Mouse (Mus musculus) embryonic facial prominence, embryonic 14.5 days (tissue): ENCODE measurements around the gene Ech1. TPM values are rescaled to one million over a fixed set of nuclear protein-coding genes. Genes with fewer than 3 reads are reported as not detected.

Experiments
- ATAC-seq: fragments of 200-750 bp; cut with Nextera tagmentation; 2 replicates; pipeline ENCODE4 v1.8.0; 2017; ENCODE audit warnings: low read depth, moderate number of reproducible peaks, moderate TSS enrichment
- DNase-seq: peaks from one replicate; pipeline ENCODE4 v3.0.0-alpha.2; 2015; ENCODE audit warnings: low spot score
- H3K27ac ChIP-seq: fragments of 300-500 bp; sonication (generic); replicated peaks from 2 replicates; pipeline ENCODE4 v1.5.1; 2014; ENCODE audit warnings: low read depth, mild to moderate bottlenecking, low read length, moderate library complexity
- H3K27me3 ChIP-seq: fragments of 300-500 bp; sonication (generic); replicated peaks from 2 replicates; pipeline ENCODE4 v1.6.1; 2014; ENCODE audit warnings: low read length; ENCODE audit not compliant: control insufficient read depth, insufficient read depth
- H3K36me3 ChIP-seq: fragments of 300-500 bp; sonication (generic); 2 replicates; pipeline ENCODE4 v1.6.1; 2014; ENCODE audit warnings: low read length, mixed read lengths; ENCODE audit not compliant: control insufficient read depth, insufficient read depth
- H3K4me1 ChIP-seq: fragments of 300-500 bp; sonication (generic); 2 replicates; pipeline ENCODE4 v1.6.1; 2014; ENCODE audit warnings: antibody characterized with exemption, low read length; ENCODE audit not compliant: control insufficient read depth, insufficient read depth
- H3K4me2 ChIP-seq: fragments of 300-500 bp; sonication (generic); 2 replicates; pipeline ENCODE4 v1.6.1; 2014; ENCODE audit warnings: low read depth, mild to moderate bottlenecking, low read length, moderate library complexity, mixed read lengths
- H3K4me3 ChIP-seq: fragments of 300-500 bp; sonication (generic); 2 replicates; pipeline ENCODE4 v1.5.1; 2014; ENCODE audit warnings: low read depth, mild to moderate bottlenecking, low read length
- H3K9ac ChIP-seq: fragments of 300-500 bp; sonication (generic); 2 replicates; pipeline ENCODE4 v1.6.1; 2014; ENCODE audit warnings: low read depth, mild to moderate bottlenecking, low read length, moderate library complexity, mixed read lengths
- H3K9me3 ChIP-seq: fragments of 300-500 bp; sonication (generic); 2 replicates; pipeline ENCODE4 v1.6.1; 2016; ENCODE audit warnings: low read length; ENCODE audit not compliant: control insufficient read depth
- WGBS: fragments of 180-500 bp; shearing (Covaris S2); extraction: QIAGEN DNeasy Blood & Tissue Kit; methylation state at CpG from one replicate; pipeline ENCODE4 v1.1.7; 2014; 5-methylcytosine and 5-hydroxymethylcytosine counted together
- polyA plus RNA-seq: library from polyadenylated mRNA; unstranded; fragments of >200 nt; fragmentation: Nextera tagmentation; extraction: Ambion mirVana; gene quantifications from 2 replicates; pipeline ENCODE4 v1.2.1, GENCODE M21; 2014

The Ech1 gene
- polyA plus RNA-seq, 1 experiment from 2014 or later = 183 TPM

- H3K36me3 ChIP-seq = peaks cover 84% of the 10 kb centered on the region
- H3K9me3 ChIP-seq = no peaks in the 10 kb centered on the region
- no peak for DNase-seq
- no peak overlapping the region for H3K4me3 ChIP-seq
- no peak overlapping the region for H3K9ac ChIP-seq
- no peaks in the 10 kb centered on the region for H3K27me3 ChIP-seq
- 89% methylated on average over 9 of the region's 9 CpGs for WGBS
- ATAC-seq = no peak
- H3K4me1 ChIP-seq = peaks cover 15% of the 10 kb centered on the region
- H3K4me2 ChIP-seq = no peak overlapping the region
- H3K27ac ChIP-seq = no peak overlapping the region
These were observed 9.8 kb upstream of the Ech1 start for GRCm38 (mm10) chr7:28815230-28815629.

DNA sequence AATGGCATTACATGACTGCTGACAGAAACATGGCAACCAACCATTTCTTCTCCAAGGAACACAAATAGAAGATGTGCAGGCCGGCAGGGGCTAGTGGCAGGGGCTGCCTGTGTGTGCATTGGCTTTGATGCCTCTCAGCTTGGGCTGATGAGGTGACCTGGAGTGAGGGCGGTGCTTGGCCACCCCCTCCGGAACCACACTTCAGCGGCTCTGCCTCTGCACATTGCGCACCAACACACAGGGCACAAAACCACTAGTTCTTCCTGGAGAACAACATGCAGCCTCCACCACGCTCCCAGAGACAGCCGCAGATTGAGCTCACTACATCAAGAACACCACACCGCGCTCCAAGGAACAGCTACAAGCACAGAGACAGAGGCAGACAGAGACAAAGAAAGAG, 8.8 kb upstream of the Ech1 start:
- H3K4me3 ChIP-seq = no peak overlapping the region
- no peak for DNase-seq
- H3K4me2 ChIP-seq = no peak overlapping the region
- H3K36me3 ChIP-seq = peaks cover 94% of the 10 kb centered on the region
- ATAC-seq = no peak
- no peak overlapping the region for H3K9ac ChIP-seq
- peaks cover 15% of the 10 kb centered on the region for H3K4me1 ChIP-seq
- 86% methylated on average over 9 of the region's 9 CpGs for WGBS
- no peaks in the 10 kb centered on the region for H3K9me3 ChIP-seq
- H3K27me3 ChIP-seq = no peaks in the 10 kb centered on the region
- H3K27ac ChIP-seq = no peak overlapping the region

DNA sequence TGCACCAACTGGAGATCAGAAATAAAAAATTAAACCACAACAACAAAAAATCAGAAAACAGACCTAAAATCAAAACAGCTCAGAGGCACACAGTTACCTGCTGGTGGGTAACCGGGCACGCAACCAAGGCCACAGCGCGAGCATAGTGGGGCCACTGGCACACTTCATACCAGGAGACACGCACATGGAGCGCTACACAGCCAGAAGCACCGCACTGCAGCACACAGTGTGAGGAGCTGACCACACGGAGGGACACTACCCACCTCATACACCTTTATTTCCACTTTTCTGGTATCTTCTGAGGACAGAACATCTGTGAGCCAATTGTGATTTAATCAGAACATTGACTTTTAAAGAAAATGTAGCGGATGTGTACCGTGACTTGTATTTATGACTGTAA, 8.1 kb upstream of the Ech1 start:
- H3K4me2 ChIP-seq = no peak overlapping the region
- H3K27ac ChIP-seq = no peak overlapping the region
- WGBS = 93% methylated on average over 10 of the region's 10 CpGs
- no peaks in the 10 kb centered on the region for H3K27me3 ChIP-seq
- ATAC-seq (no peak), DNase-seq (no peak)
- no peaks in the 10 kb centered on the region for H3K9me3 ChIP-seq
- H3K36me3 ChIP-seq = peaks cover 100% of the 10 kb centered on the region
- H3K4me1 ChIP-seq = peaks cover 15% of the 10 kb centered on the region
- no peak overlapping the region for H3K4me3 ChIP-seq
- H3K9ac ChIP-seq = no peak overlapping the region

- Histone ChIP-seq H3K27ac (no peak overlapping the region), H3K4me3 (no peak overlapping the region), H3K4me2 (no peak overlapping the region), H3K9me3 (no peaks in the 10 kb centered on the region), H3K9ac (no peak overlapping the region), H3K36me3 (peaks cover 100% of the 10 kb centered on the region), H3K4me1 (peaks cover 10% of the 10 kb centered on the region), H3K27me3 (no peaks in the 10 kb centered on the region)
- ATAC-seq (no peak), DNase-seq (no peak)
- 71% methylated on average over 6 of the region's 6 CpGs for WGBS
These were observed 7.5 kb upstream of the Ech1 start for GRCm38 (mm10) chr7:28817524-28817923.

DNA sequence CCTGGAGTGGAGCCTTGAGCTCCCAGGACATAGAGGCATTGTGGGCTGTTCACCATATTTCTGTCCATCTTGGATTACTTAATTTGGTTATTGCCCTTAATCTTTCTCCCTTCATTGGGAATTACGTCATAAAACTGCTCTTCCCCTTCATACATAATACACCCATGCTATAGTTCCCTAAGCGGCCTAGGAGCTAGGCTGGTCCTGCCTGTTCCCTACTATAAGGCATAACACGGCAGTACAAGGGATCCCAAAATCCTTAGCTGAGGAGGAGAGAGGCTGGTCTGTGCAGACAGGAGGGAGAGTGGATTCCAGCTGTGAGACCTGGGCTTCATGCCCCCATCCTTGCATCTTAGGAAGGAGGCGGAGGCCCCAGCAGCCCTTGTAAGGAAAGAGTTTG, 7.1 kb upstream of the Ech1 start:
- H3K9me3 ChIP-seq = no peaks in the 10 kb centered on the region
- H3K4me1 ChIP-seq = peaks cover 7% of the 10 kb centered on the region; the same call in 1 of the 2 replicates
- no peak overlapping the region for H3K4me3 ChIP-seq
- 84% methylated on average over 4 of the region's 4 CpGs for WGBS
- DNase-seq (no peak), ATAC-seq (no peak)
- H3K36me3 ChIP-seq = peaks cover 100% of the 10 kb centered on the region
- H3K4me2 ChIP-seq = no peak overlapping the region
- no peaks in the 10 kb centered on the region for H3K27me3 ChIP-seq
- 0 out of 2 replicates have a peak overlapping the region, but pooled peaks have one; percentile 21 for H3K27ac ChIP-seq
- H3K9ac ChIP-seq = 0 out of 2 replicates have a peak overlapping the region, but pooled peaks have one; percentile 8

- H3K4me1 ChIP-seq = 0 out of 2 replicates have a peak, but pooled peaks cover 3% of the 10 kb centered on the region
- H3K9me3 ChIP-seq = no peaks in the 10 kb centered on the region
- ATAC-seq (no peak), DNase-seq (no peak)
- 78% methylated on average over 17 of the region's 18 CpGs for WGBS
- H3K4me3 ChIP-seq = no peak overlapping the region
- 0 out of 2 replicates have a peak overlapping the region, but pooled peaks have one; percentile 8 for H3K9ac ChIP-seq
- H3K36me3 ChIP-seq = peaks cover 100% of the 10 kb centered on the region
- H3K4me2 ChIP-seq = no peak overlapping the region
- H3K27ac ChIP-seq = no peak overlapping the region
- H3K27me3 ChIP-seq = no peaks in the 10 kb centered on the region
These were observed 6.6 kb upstream of the Ech1 start for GRCm38 (mm10) chr7:28818436-28818835.

- Histone ChIP-seq H3K9me3 (no peaks in the 10 kb centered on the region), H3K4me1 (0 out of 2 replicates have a peak, but pooled peaks cover 3% of the 10 kb centered on the region), H3K27me3 (no peaks in the 10 kb centered on the region), H3K27ac (no peak overlapping the region), H3K4me3 (no peak overlapping the region), H3K9ac (no peak overlapping the region), H3K36me3 (peaks cover 96% of the 10 kb centered on the region), H3K4me2 (no peak overlapping the region)
- DNase-seq (no peak), ATAC-seq (no peak)
- 93% methylated on average over 4 of the region's 4 CpGs for WGBS
These were observed 6.1 kb upstream of the Ech1 start for GRCm38 (mm10) chr7:28818861-28819452.

DNA sequence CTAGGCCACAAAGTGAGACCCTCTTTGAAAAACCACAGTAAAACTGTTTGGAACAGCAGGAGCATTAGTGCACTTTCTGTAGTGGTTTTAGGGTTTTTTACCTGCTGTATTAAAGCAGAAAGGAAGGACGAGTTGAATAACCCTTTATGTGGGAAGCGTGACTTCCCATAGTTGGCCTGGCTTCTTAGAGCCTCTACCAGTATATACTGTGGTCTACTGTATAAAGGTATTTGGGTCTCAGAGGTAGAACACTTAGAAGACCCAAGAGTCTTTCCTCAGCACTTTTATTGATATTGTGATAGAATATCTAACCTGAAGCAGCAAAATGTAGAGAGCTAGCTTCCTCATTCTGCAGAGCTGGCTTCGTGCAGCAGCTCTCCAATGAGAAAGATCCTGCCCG, 5.4 kb upstream of the Ech1 start:
- WGBS = 81% methylated on average over 4 of the region's 4 CpGs

More for the DNA sequence above, 5.4 kb upstream of the Ech1 start:
- Histone ChIP-seq H3K9me3 (no peaks in the 10 kb centered on the region), H3K9ac (no peak overlapping the region), H3K27me3 (no peaks in the 10 kb centered on the region), H3K36me3 (peaks cover 90% of the 10 kb centered on the region), H3K27ac (no peak overlapping the region), H3K4me3 (no peak overlapping the region), H3K4me2 (no peak overlapping the region), H3K4me1 (0 out of 2 replicates have a peak, but pooled peaks cover 3% of the 10 kb centered on the region)
- DNase-seq = no peak
- no peak for ATAC-seq
